In genomic region chr11:20908471-20908870, GRCm38 (mm10) we compare ENCODE assay signal across 27 mouse cellular contexts.
A peak's percentile ranks its signal among the peaks of the same experiment; 100 is the strongest.
DNase-seq lines count a peak whose midpoint lies in the region; ATAC-seq and TF ChIP-seq lines count a peak whose summit lies in the region.
"Had no signal": no experiment of that assay in that cellular context is flagged by ENCODE, and none has a peak within 500 bp of the region (broad histone marks: within the 10 kb centered on the region; RNA-seq: fewer than 3 reads in every experiment).

No protein-coding gene starts in this region.

- no peak for DNase-seq in forebrain, embryonic 14.5 days (ENCODE audit: low spot score)
- no peak for DNase-seq in heart, postnatal 0 days (ENCODE audit: low spot score)
- DNase-seq in heart, postnatal 4 days, result no peak
- DNase-seq in 3T3-L1 (ENCODE audit: low read depth, low spot score), result peak; percentile 87
- peak; percentile 47 for DNase-seq in brain, adult 2 months (ENCODE audit: low read depth, low spot score)
- DNase-seq in cerebellum, adult 9-11 months, result no peak
- DNase-seq: adrenal gland, adult 8-10 months; adrenal gland, postnatal 25 days; B cell, adult 2 months; cerebellum, adult 18-20 months; cerebellum, adult 9-10 months; cerebellum, postnatal 25 days; gastrocnemius, postnatal 25 days; heart, adult 2 months; kidney, adult 11 months had no signal

- no peaks in the 10 kb centered on the region for H3K27me3 ChIP-seq in forebrain, embryonic 15.5 days
- H3K27me3 ChIP-seq in forebrain, embryonic 14.5 days (replicated peaks; ENCODE audit: control insufficient read depth, insufficient read depth, low read length), result no peaks in the 10 kb centered on the region
- H3K27me3 ChIP-seq in heart, postnatal 0 days (ENCODE audit: control insufficient read depth, insufficient read depth, low read length), result no peaks in the 10 kb centered on the region
- H3K27me3 ChIP-seq in kidney, embryonic 14.5 days (ENCODE audit: control insufficient read depth, insufficient read depth, low read length), result no peaks in the 10 kb centered on the region
- H3K27me3 ChIP-seq: embryonic facial prominence, embryonic 12.5 days; embryonic facial prominence, embryonic 15.5 days; forebrain, embryonic 13.5 days; heart, embryonic 13.5 days; hindbrain, embryonic 13.5 days; intestine, embryonic 15.5 days had no signal

- H3K4me2 ChIP-seq in forebrain, embryonic 15.5 days (replicated peaks), result no peak overlapping the region
- H3K4me2 ChIP-seq in forebrain, embryonic 14.5 days (ENCODE audit: low read length), result no peak overlapping the region
- H3K4me2 ChIP-seq in heart, postnatal 0 days (ENCODE audit: low read depth, low read length), result no peak overlapping the region
- H3K4me2 ChIP-seq in kidney, embryonic 14.5 days (replicated peaks; ENCODE audit: low read depth, low read length), result no peak overlapping the region
- H3K4me2 ChIP-seq: embryonic facial prominence, embryonic 12.5 days; embryonic facial prominence, embryonic 15.5 days; forebrain, embryonic 13.5 days; heart, embryonic 13.5 days; hindbrain, embryonic 13.5 days; intestine, embryonic 15.5 days had no signal

- no peak for TF ChIP-seq CTCF in heart, postnatal 0 days (IDR thresholded peaks at IDR 0.05; ENCODE audit: low read depth)

- no peaks in the 10 kb centered on the region for H3K9me3 ChIP-seq in forebrain, embryonic 15.5 days
- H3K9me3 ChIP-seq in forebrain, embryonic 14.5 days (replicated peaks; ENCODE audit: control insufficient read depth, low read length), result no peaks in the 10 kb centered on the region
- H3K9me3 ChIP-seq in heart, postnatal 0 days (replicated peaks; ENCODE audit: control insufficient read depth, low read length), result no peaks in the 10 kb centered on the region
- H3K9me3 ChIP-seq in kidney, embryonic 14.5 days (ENCODE audit: control insufficient read depth, low read length), result no peaks in the 10 kb centered on the region
- H3K9me3 ChIP-seq: embryonic facial prominence, embryonic 12.5 days; embryonic facial prominence, embryonic 15.5 days; forebrain, embryonic 13.5 days; heart, embryonic 10.5 days; heart, embryonic 13.5 days; hindbrain, embryonic 10.5 days; hindbrain, embryonic 13.5 days; intestine, embryonic 15.5 days had no signal

- no peak overlapping the region for H3K4me3 ChIP-seq in forebrain, embryonic 15.5 days
- H3K4me3 ChIP-seq in forebrain, embryonic 14.5 days (ENCODE audit: low read depth, low read length), result no peak overlapping the region
- H3K4me3 ChIP-seq in heart, postnatal 0 days (ENCODE audit: low read depth, low read length), result no peak overlapping the region
- no peak overlapping the region for H3K4me3 ChIP-seq in kidney, embryonic 14.5 days (ENCODE audit: low read length)
- H3K4me3 ChIP-seq: embryonic facial prominence, embryonic 12.5 days; embryonic facial prominence, embryonic 15.5 days; erythroblast, embryonic 14.5 days; forebrain, embryonic 13.5 days; heart, adult 2 months; heart, embryonic 10.5 days; heart, embryonic 13.5 days; hindbrain, embryonic 10.5 days; hindbrain, embryonic 13.5 days; intestine, embryonic 15.5 days had no signal

- no peaks in the 10 kb centered on the region for H3K36me3 ChIP-seq in forebrain, embryonic 15.5 days
- no peaks in the 10 kb centered on the region for H3K36me3 ChIP-seq in forebrain, embryonic 14.5 days (ENCODE audit: control insufficient read depth, insufficient read depth, low read length)
- H3K36me3 ChIP-seq in heart, postnatal 0 days (replicated peaks; ENCODE audit: control insufficient read depth, insufficient read depth, low read length), result no peaks in the 10 kb centered on the region
- H3K36me3 ChIP-seq in kidney, embryonic 14.5 days (ENCODE audit: control insufficient read depth, insufficient read depth, low read length), result no peaks in the 10 kb centered on the region
- H3K36me3 ChIP-seq: embryonic facial prominence, embryonic 12.5 days; embryonic facial prominence, embryonic 15.5 days; heart, embryonic 10.5 days; heart, embryonic 13.5 days; hindbrain, embryonic 10.5 days; hindbrain, embryonic 13.5 days; intestine, embryonic 15.5 days had no signal

- H3K9ac ChIP-seq in forebrain, embryonic 15.5 days (replicated peaks), result no peak overlapping the region
- no peak overlapping the region for H3K9ac ChIP-seq in forebrain, embryonic 14.5 days (ENCODE audit: low read length)
- H3K9ac ChIP-seq in heart, postnatal 0 days (replicated peaks; ENCODE audit: low read depth, low read length), result no peak overlapping the region
- no peak overlapping the region for H3K9ac ChIP-seq in kidney, embryonic 14.5 days (ENCODE audit: low read depth, low read length)
- H3K9ac ChIP-seq: embryonic facial prominence, embryonic 12.5 days; embryonic facial prominence, embryonic 15.5 days; forebrain, embryonic 13.5 days; heart, embryonic 13.5 days; hindbrain, embryonic 13.5 days; intestine, embryonic 15.5 days had no signal

- H3K27ac ChIP-seq in forebrain, embryonic 15.5 days (replicated peaks), result no peak overlapping the region
- no peak overlapping the region for H3K27ac ChIP-seq in forebrain, embryonic 14.5 days (ENCODE audit: low read depth, low read length)
- no peak overlapping the region for H3K27ac ChIP-seq in heart, postnatal 0 days (ENCODE audit: low read depth)
- H3K27ac ChIP-seq in kidney, embryonic 14.5 days (ENCODE audit: low read depth, low read length), result no peak overlapping the region
- H3K27ac ChIP-seq: embryonic facial prominence, embryonic 12.5 days; embryonic facial prominence, embryonic 15.5 days; forebrain, embryonic 13.5 days; heart, adult 2 months; heart, embryonic 10.5 days; heart, embryonic 13.5 days; hindbrain, embryonic 10.5 days; hindbrain, embryonic 13.5 days; intestine, embryonic 15.5 days had no signal

- H3K4me1 ChIP-seq in forebrain, embryonic 15.5 days, result no peaks in the 10 kb centered on the region
- no peaks in the 10 kb centered on the region for H3K4me1 ChIP-seq in forebrain, embryonic 14.5 days (ENCODE audit: control insufficient read depth, insufficient read depth, low read length)
- no peaks in the 10 kb centered on the region; the same call in 1 of the 2 replicates for H3K4me1 ChIP-seq in heart, postnatal 0 days (ENCODE audit: control insufficient read depth, insufficient read depth)
- H3K4me1 ChIP-seq in kidney, embryonic 14.5 days (ENCODE audit: control insufficient read depth, insufficient read depth, low read length), result no peaks in the 10 kb centered on the region
- H3K4me1 ChIP-seq: forebrain, embryonic 13.5 days; heart, embryonic 10.5 days; hindbrain, embryonic 13.5 days; intestine, embryonic 15.5 days had no signal

- WGBS in forebrain, embryonic 15.5 days, result 63% methylated on average over 4 of the region's 4 CpGs
- WGBS in forebrain, embryonic 14.5 days, result 74% methylated on average over 4 of the region's 4 CpGs
- WGBS in heart, postnatal 0 days, result 48% methylated on average over 4 of the region's 4 CpGs
- 77% methylated on average over 4 of the region's 4 CpGs for WGBS in kidney, embryonic 14.5 days

- no peak for TF ChIP-seq EP300 in heart, postnatal 0 days (IDR thresholded peaks at IDR 0.05; ENCODE audit: low read depth)

- 0 out of 2 replicates have a peak, but pooled peaks have one; percentile 41 for ATAC-seq in forebrain, embryonic 15.5 days (replicated peaks)
- ATAC-seq in forebrain, embryonic 14.5 days, result no peak
- 0 out of 2 replicates have a peak, but pooled peaks have one; percentile 41 for ATAC-seq in heart, postnatal 0 days (ENCODE audit: insufficient read depth, low read depth)
- no peak for ATAC-seq in kidney, embryonic 14.5 days (ENCODE audit: low FRiP score, low TSS enrichment)
- ATAC-seq: activated CD4-positive, CD25-positive, alpha-beta regulatory T cell, adult 4 months; forebrain, embryonic 13.5 days; intestine, embryonic 15.5 days had no signal

Comparison
In these comparisons a context has a peak if more than half of its experiments do, and no peak if none do; other contexts are left out.
1. ATAC-seq: peak in forebrain, embryonic 15.5 days (single experiment) and heart, postnatal 0 days (single experiment); none in forebrain, embryonic 14.5 days (single experiment) and kidney, embryonic 14.5 days (single experiment).
2. DNase-seq: peak in 3T3-L1 (single experiment) and brain, adult 2 months (single experiment); none in forebrain, embryonic 14.5 days (single experiment), heart, postnatal 0 days (single experiment), heart, postnatal 4 days (single experiment) and cerebellum, adult 9-11 months (single experiment).